In the genomic region with DNA sequence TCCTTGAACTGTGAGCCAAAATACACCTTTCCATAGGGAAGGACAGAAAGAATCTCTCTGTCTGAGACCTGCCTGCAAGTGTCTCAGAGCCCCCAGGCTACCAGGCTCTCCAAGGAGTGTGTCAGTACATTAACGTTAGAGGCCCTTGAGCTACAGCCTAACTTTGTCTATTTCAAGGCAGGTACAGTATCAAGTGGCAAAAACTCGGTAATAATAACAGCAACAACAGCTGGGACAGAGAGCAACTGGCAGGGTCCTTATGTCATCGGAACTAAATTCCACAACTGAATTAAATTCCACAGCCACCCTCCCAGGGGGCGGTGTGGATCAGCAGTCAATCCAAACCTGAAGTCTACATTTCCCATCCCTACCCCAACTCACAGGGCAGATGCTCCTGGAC, we compare ENCODE assay signal across 24 mouse cellular contexts. TPM values are rescaled to one million over a fixed set of nuclear protein-coding genes. Genes with fewer than 3 reads are reported as not detected.
A peak's percentile ranks its signal among the peaks of the same experiment; 100 is the strongest.
DNase-seq lines count a peak whose midpoint lies in the region; ATAC-seq and TF ChIP-seq lines count a peak whose summit lies in the region.
"Had no signal": no experiment of that assay in that cellular context is flagged by ENCODE, and none has a peak within 500 bp of the region (broad histone marks: within the 10 kb centered on the region; RNA-seq: fewer than 3 reads in every experiment).

No protein-coding gene starts in this region.

- no peak overlapping the region for H3K27ac ChIP-seq in forebrain, postnatal 0 days (ENCODE audit: low read depth, low read length)
- H3K27ac ChIP-seq in forebrain, embryonic 16.5 days (ENCODE audit: low read length): no peak overlapping the region
- H3K27ac ChIP-seq in layer of hippocampus, adult 2 months: no peak overlapping the region
- peak overlapping the region; percentile 35; the same call in 1 of the 2 replicates for H3K27ac ChIP-seq in brown adipose tissue, adult 24 weeks (replicated peaks; ENCODE audit: low read depth, low read length)
- H3K27ac ChIP-seq: forebrain, embryonic 15.5 days; heart, embryonic 15.5 days; hindbrain, embryonic 13.5 days; hindbrain, postnatal 0 days had no signal

- H3K9ac ChIP-seq in forebrain, postnatal 0 days: no peak overlapping the region
- no peak overlapping the region for H3K9ac ChIP-seq in forebrain, embryonic 16.5 days (replicated peaks; ENCODE audit: low read depth, low read length)
- H3K9ac ChIP-seq: forebrain, embryonic 15.5 days; heart, embryonic 15.5 days; hindbrain, embryonic 13.5 days had no signal

- no peak for TF ChIP-seq POLR2A in myocyte (IDR thresholded peaks at IDR 0.05; ENCODE audit: insufficient read length, low read depth)

- no peaks in the 10 kb centered on the region for H3K9me3 ChIP-seq in forebrain, postnatal 0 days (ENCODE audit: low read length)
- no peaks in the 10 kb centered on the region for H3K9me3 ChIP-seq in forebrain, embryonic 16.5 days (ENCODE audit: control insufficient read depth, low read length)
- H3K9me3 ChIP-seq: forebrain, embryonic 15.5 days; heart, embryonic 15.5 days; hindbrain, embryonic 13.5 days had no signal

- H3K4me3 ChIP-seq in forebrain, postnatal 0 days (ENCODE audit: low read depth, low read length): no peak overlapping the region
- H3K4me3 ChIP-seq in forebrain, embryonic 16.5 days (replicated peaks; ENCODE audit: low read length): no peak overlapping the region
- no peak overlapping the region for H3K4me3 ChIP-seq in layer of hippocampus, adult 2 months
- H3K4me3 ChIP-seq in brown adipose tissue, adult 24 weeks (ENCODE audit: insufficient read depth, low read depth, low read length): no peak overlapping the region
- no peak overlapping the region for H3K4me3 ChIP-seq in myocyte
- H3K4me3 ChIP-seq: forebrain, embryonic 15.5 days; heart, embryonic 15.5 days; hindbrain, embryonic 13.5 days had no signal

- 0 out of 2 replicates have a peak, but pooled peaks have one; percentile 2 for TF ChIP-seq CTCF in forebrain, postnatal 0 days (IDR thresholded peaks at IDR 0.05; ENCODE audit: low read depth)
- TF ChIP-seq CTCF in layer of hippocampus, adult 2 months (conservative IDR thresholded peaks at IDR 0.05): 0 out of 2 replicates have a peak, but pooled peaks have one; percentile 16

- H3K79me2 ChIP-seq in myocyte (ENCODE audit: control insufficient read depth, insufficient read depth): peaks cover 81% of the 10 kb centered on the region

- no peak for ATAC-seq in forebrain, postnatal 0 days
- ATAC-seq in forebrain, embryonic 16.5 days: no peak
- ATAC-seq: forebrain, embryonic 15.5 days; hindbrain, postnatal 0 days had no signal

- no peak for DNase-seq in forebrain, postnatal 0 days
- DNase-seq in layer of hippocampus, adult 2 months (ENCODE audit: low spot score in 2 of 2): no peak
- DNase-seq in layer of hippocampus, adult 9-11 months: no peak
- DNase-seq in left cerebral cortex, adult 9 months (ENCODE audit: low spot score in 2 of 2): no peak
- DNase-seq: adrenal gland, postnatal 14 days; cerebellum, adult 2 months; cerebellum, postnatal 10 days; gastrocnemius, postnatal 25 days; heart, postnatal 14 days had no signal

- no peaks in the 10 kb centered on the region for H3K27me3 ChIP-seq in forebrain, postnatal 0 days (ENCODE audit: insufficient read depth, low read length)
- no peaks in the 10 kb centered on the region for H3K27me3 ChIP-seq in forebrain, embryonic 16.5 days (replicated peaks; ENCODE audit: control insufficient read depth, insufficient read depth, low read length)
- H3K27me3 ChIP-seq in myocyte (ENCODE audit: control insufficient read depth, insufficient read depth, insufficient read length): no peaks in the 10 kb centered on the region
- H3K27me3 ChIP-seq: forebrain, embryonic 15.5 days; heart, embryonic 15.5 days; hindbrain, embryonic 13.5 days had no signal

- no peak overlapping the region for H3K4me2 ChIP-seq in forebrain, postnatal 0 days (ENCODE audit: low read depth)
- no peak overlapping the region for H3K4me2 ChIP-seq in forebrain, embryonic 16.5 days (ENCODE audit: low read length)
- H3K4me2 ChIP-seq in myocyte (ENCODE audit: low read depth): peak overlapping the region; percentile 48
- H3K4me2 ChIP-seq: forebrain, embryonic 15.5 days; heart, embryonic 11.5 days; heart, embryonic 15.5 days; hindbrain, embryonic 13.5 days had no signal

- WGBS in forebrain, postnatal 0 days: 95% methylated on average over 4 of the region's 4 CpGs
- WGBS in forebrain, embryonic 16.5 days: 96% methylated on average over 4 of the region's 4 CpGs

- H3K36me3 ChIP-seq in forebrain, postnatal 0 days (ENCODE audit: insufficient read depth): no peaks in the 10 kb centered on the region
- H3K36me3 ChIP-seq in forebrain, embryonic 16.5 days (ENCODE audit: control insufficient read depth, insufficient read depth): no peaks in the 10 kb centered on the region
- H3K36me3 ChIP-seq in myocyte (ENCODE audit: control insufficient read depth, insufficient read depth): no peaks in the 10 kb centered on the region
- H3K36me3 ChIP-seq: forebrain, embryonic 15.5 days; heart, embryonic 15.5 days had no signal

- H3ac ChIP-seq in myocyte (ENCODE audit: control insufficient read depth, insufficient read length): no peak overlapping the region

- no peaks in the 10 kb centered on the region for H3K4me1 ChIP-seq in forebrain, postnatal 0 days (ENCODE audit: insufficient read depth)
- no peaks in the 10 kb centered on the region for H3K4me1 ChIP-seq in forebrain, embryonic 16.5 days (replicated peaks; ENCODE audit: control insufficient read depth, insufficient read depth, low read length)
- peaks cover 38% of the 10 kb centered on the region for H3K4me1 ChIP-seq in brown adipose tissue, adult 24 weeks (ENCODE audit: control insufficient read depth, insufficient read depth, insufficient read length, low read length)

TF ChIP-seq in myocyte, 11 proteins besides CTCF, POLR2A, EP300 and RAD21:
- TF ChIP-seq TCF12 (IDR thresholded peaks at IDR 0.05; ENCODE audit: insufficient read depth, poor library complexity, severe bottlenecking) (peak; percentile 77), MYOD1 (IDR thresholded peaks at IDR 0.05; ENCODE audit: control insufficient read depth in 1 of 3, insufficient read length in 2 of 3, low read depth in 2 of 3) (peak; percentile 34 to 75 (median 61)), E2F4 (IDR thresholded peaks at IDR 0.05; ENCODE audit: insufficient read depth) (no peak), MAX (IDR thresholded peaks at IDR 0.05; ENCODE audit: low read depth) (no peak), MYOG (IDR thresholded peaks at IDR 0.05; ENCODE audit: control insufficient read depth in 1 of 3, insufficient read depth in 1 of 3, insufficient read length in 2 of 3, low read depth in 2 of 3) (peak in 2 of 3 experiments; percentile 70 to 98), REST (IDR thresholded peaks at IDR 0.05; ENCODE audit: insufficient read depth, insufficient read length) (no peak), SRF (IDR thresholded peaks at IDR 0.05; ENCODE audit: control insufficient read depth, insufficient read length, low read depth) (no peak)
TF ChIP-seq in myocyte: peak in this region for 3.

RNA-seq across cellular contexts. Expression of a gene that starts 16.6 kb away (rescaled TPM):
- total RNA-seq in forebrain, postnatal 0 days (2014; rRNA removed): 3.2 and 5.0 TPM in 2 replicates
- 3.6 and 5.8 TPM in 2 replicates for polyA plus RNA-seq in forebrain, postnatal 0 days (2015; fragmentation: Nextera tagmentation; extraction: Ambion mirVana)
- 9.0 and 11.2 TPM in 2 replicates for polyA plus RNA-seq in forebrain, embryonic 16.5 days (2015; fragmentation: Nextera tagmentation; extraction: Ambion mirVana)
- 10 to 100 TPM; 20.8 to 22.8 TPM for total RNA-seq in layer of hippocampus, adult 2 months (2021)
- polyA plus RNA-seq in brown adipose tissue, adult 24 weeks (2012; ENCODE audit: insufficient read depth, insufficient read length, missing spikeins): 6.1 and 7.4 TPM in 2 replicates
- 6.6 TPM for polyA plus RNA-seq in myocyte (2012; fragmentation: generic; extraction: Trizol)

RNA-seq across cellular contexts. Expression of a gene that starts 30.5 kb away (rescaled TPM):
- total RNA-seq in forebrain, postnatal 0 days (2014; rRNA removed): 0.10 and 0.15 TPM in 2 replicates
- polyA plus RNA-seq in forebrain, postnatal 0 days (2015; fragmentation: Nextera tagmentation; extraction: Ambion mirVana): 0.04 and 0.17 TPM in 2 replicates
- polyA plus RNA-seq in forebrain, embryonic 16.5 days (2015; fragmentation: Nextera tagmentation; extraction: Ambion mirVana): 0.14 TPM in 1 of 2 replicates, not detected in the other
- 1 to 10 TPM in 1 of 2 experiments, under 1 TPM in 1; 0.59 to 1.1 TPM for total RNA-seq in layer of hippocampus, adult 2 months (2021)
- polyA plus RNA-seq in brown adipose tissue, adult 24 weeks (2012; ENCODE audit: insufficient read depth, insufficient read length, missing spikeins): not detected in 2 replicates
- not detected for polyA plus RNA-seq in myocyte (2012; fragmentation: generic; extraction: Trizol)
- total RNA-seq: adrenal gland, adult 18-20 months; gastrocnemius, adult 18-20 months; gastrocnemius, postnatal 25 days; heart, postnatal 14 days; hematopoietic stem cell, adult 5-6 weeks; MEL had no signal
- polyA plus RNA-seq: C2C12; embryonic facial prominence, embryonic 11.5 days; forebrain, embryonic 11.5 days; forebrain, embryonic 15.5 days; heart, embryonic 11.5 days; heart, embryonic 15.5 days had no signal
